Mouse (Mus musculus) cerebellum, adult 11-12 months (tissue): ENCODE results near the gene Olfr98.
"Not testable (repeated sequence)": the region's sequence is repeated elsewhere in the genome, so short reads cannot be mapped to it uniquely, and the experiment has no call there.

Experiments used
- DNase-seq: peaks from one replicate; pipeline ENCODE4 v3.0.0; 2022

The Olfr98 gene

GRCm38 (mm10) chr17:37263626-37264025 is at the start of gene Olfr98:
Olfr98 (minus strand) TSS chr17:37263749.
- DNase-seq, result no peak

- DNase-seq, result no peak
Measured at GRCm38 (mm10) chr17:37310146-37310699, 46.7 kb upstream of the Olfr98 start.

GRCm38 (mm10) chr17:37308483-37308882 is 44.9 kb upstream of the Olfr98 start:
- DNase-seq, result no peak

GRCm38 (mm10) chr17:37304213-37304612 is 40.7 kb upstream of the Olfr98 start, which contains the start of gene Olfr101:
Olfr101 (minus strand) TSS chr17:37304313.
- DNase-seq, result no peak

- DNase-seq, result no peak
Measured at GRCm38 (mm10) chr17:37283360-37283759, 19.8 kb upstream of the Olfr98 start, which contains the start of gene Olfr99. Olfr99 (minus strand) TSS chr17:37283460.

GRCm38 (mm10) chr17:37280331-37280730 is 16.8 kb upstream of the Olfr98 start:
- no peak for DNase-seq

- DNase-seq, result no peak
Measured at GRCm38 (mm10) chr17:37276573-37276972, 13.0 kb upstream of the Olfr98 start.

GRCm38 (mm10) chr17:37275626-37276248 is 12.2 kb upstream of the Olfr98 start:
- no peak for DNase-seq

- DNase-seq, result no peak
Measured at GRCm38 (mm10) chr17:37270702-37271092, 7.1 kb upstream of the Olfr98 start.

- peak; percentile 33 for DNase-seq
Measured at GRCm38 (mm10) chr17:37270058-37270701, 6.6 kb upstream of the Olfr98 start, which contains the start of gene H2-M3. H2-M3 (plus strand) TSS chr17:37270220.

GRCm38 (mm10) chr17:37250544-37250943 is 13.0 kb downstream of the Olfr98 start:
- no peak for DNase-seq

GRCm38 (mm10) chr17:37249460-37249859 is 14.1 kb downstream of the Olfr98 start:
- DNase-seq, result no peak

- DNase-seq, result peak; percentile 3
Measured at GRCm38 (mm10) chr17:37246715-37247114, 16.8 kb downstream of the Olfr98 start.

GRCm38 (mm10) chr17:37242198-37242597 is 21.4 kb downstream of the Olfr98 start:
- DNase-seq, result no peak

- DNase-seq, result not testable (repeated sequence)
Measured at GRCm38 (mm10) chr17:37237230-37237629, 26.3 kb downstream of the Olfr98 start, which contains the start of gene Olfr97. Olfr97 (minus strand) TSS chr17:37237330.

- DNase-seq, result no peak
Measured at GRCm38 (mm10) chr17:37221879-37222278, 41.7 kb downstream of the Olfr98 start.

GRCm38 (mm10) chr17:37219846-37220245 is 43.7 kb downstream of the Olfr98 start, which contains the start of gene Olfr96:
Olfr96 (plus strand) TSS chr17:37220146.
- no peak for DNase-seq

- DNase-seq, result no peak
Measured at GRCm38 (mm10) chr17:37218486-37218885, 45.1 kb downstream of the Olfr98 start.

- DNase-seq, result no peak
Measured at GRCm38 (mm10) chr17:37213018-37213417, 50.5 kb downstream of the Olfr98 start, which contains the start of gene Olfr95. Olfr95 (minus strand) TSS chr17:37213118.
